Mouse (Mus musculus): ENCODE results near the gene Gm13089. TPM values are rescaled to one million over a fixed set of nuclear protein-coding genes. Genes with fewer than 3 reads are reported as not detected.

Gene Gm13089
- polyA plus RNA-seq (2012; rRNA removed) = not detected in 2 replicates

GRCm38 (mm10) chr4:143702611-143703010, at the start of gene Gm13089:
TSS of gene Gm13089 (minus strand) at chr4:143702711.

DNA sequence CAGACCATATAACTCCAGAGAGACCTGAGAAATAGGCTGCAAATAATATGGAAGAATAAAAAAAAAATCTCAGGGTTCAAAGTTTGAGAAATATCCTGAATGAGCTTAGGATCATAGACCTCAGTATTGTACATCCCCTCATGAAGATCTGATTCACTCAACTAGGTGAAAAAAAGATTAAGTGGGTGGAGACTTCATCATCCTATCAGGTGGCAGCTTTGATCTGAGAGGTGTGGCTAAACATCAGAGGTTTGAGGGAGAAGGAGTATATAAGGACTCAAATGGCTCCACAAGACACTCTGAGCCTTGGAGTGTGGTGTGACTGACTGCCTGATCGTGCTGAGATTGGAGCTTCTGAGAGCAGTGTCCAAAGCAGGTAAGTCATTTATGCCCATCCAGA, 16.6 kb upstream of the Gm13089 start, which contains the start of gene Gm13078:
Gene Gm13078 (plus strand): TSS at position 301 of the 400 bp plus-strand sequence.

GRCm38 (mm10) chr4:143657146-143657545, 45.4 kb downstream of the Gm13089 start, which contains the start of gene Gm13088:
TSS of gene Gm13088 (minus strand) at chr4:143657246.

Other genes with a start within 250 kb of the Gm13089 start
- not detected in 2 replicates for gene Gm13043, start 191.4 kb downstream of the Gm13089 start, polyA plus RNA-seq (2012; rRNA removed)
- not detected in 2 replicates for gene Gm13040, start 166.8 kb downstream of the Gm13089 start, polyA plus RNA-seq (2012; rRNA removed)
- gene BC080695, start 151.0 kb downstream of the Gm13089 start, polyA plus RNA-seq (2012; rRNA removed) = not detected in 2 replicates
- gene Gm13057, start 151.0 kb downstream of the Gm13089 start, polyA plus RNA-seq (2012; rRNA removed) = not detected in 2 replicates
- gene Gm13083, start 87.7 kb downstream of the Gm13089 start, polyA plus RNA-seq (2012; rRNA removed) = not detected in 2 replicates
- gene Gm13088, start 45.5 kb downstream of the Gm13089 start, polyA plus RNA-seq (2012; rRNA removed) = not detected in 2 replicates
- gene Gm13078, start 16.7 kb upstream of the Gm13089 start, polyA plus RNA-seq (2012; rRNA removed) = not detected in 2 replicates
- gene Gm13023, start 86.6 kb upstream of the Gm13089 start, polyA plus RNA-seq (2012; rRNA removed) = not detected in 2 replicates
- gene Gm13084, start 113.4 kb upstream of the Gm13089 start, polyA plus RNA-seq (2012; rRNA removed) = not detected in 2 replicates
- not detected in 2 replicates for gene Gm13103, start 143.8 kb upstream of the Gm13089 start, polyA plus RNA-seq (2012; rRNA removed)
- not detected in 2 replicates for gene Pramef6, start 197.7 kb upstream of the Gm13089 start, polyA plus RNA-seq (2012; rRNA removed)
- gene Pramef25, start 248.3 kb upstream of the Gm13089 start, polyA plus RNA-seq (2012; rRNA removed) = not detected in 2 replicates